ENCODE assay signal across 28 mouse cellular contexts in the genomic region with DNA sequence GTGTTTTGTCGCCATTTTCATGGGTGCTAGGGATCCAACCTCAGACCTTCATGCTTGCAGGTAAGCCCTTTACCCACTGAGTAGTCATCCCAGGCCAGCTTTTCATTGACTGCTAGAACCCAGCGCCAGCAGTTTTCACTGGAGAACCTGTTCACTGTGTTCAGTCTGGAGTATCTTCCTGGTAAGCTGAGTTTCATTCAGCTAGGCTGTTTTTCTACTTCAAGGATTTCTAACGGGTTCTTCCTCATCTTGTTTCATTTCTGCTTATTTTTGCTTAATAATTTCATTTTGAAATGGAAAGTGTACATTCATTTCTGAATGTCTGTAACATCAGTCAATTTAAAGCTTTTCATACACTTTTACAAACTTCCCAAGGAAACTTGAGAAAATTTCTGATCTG. TPM values are rescaled to one million over a fixed set of nuclear protein-coding genes. Genes with fewer than 3 reads are reported as not detected.
A peak's percentile ranks its signal among the peaks of the same experiment; 100 is the strongest.
DNase-seq lines count a peak whose midpoint lies in the region; ATAC-seq and TF ChIP-seq lines count a peak whose summit lies in the region.
"Had no signal": no experiment of that assay in that cellular context is flagged by ENCODE, and none has a peak within 500 bp of the region (broad histone marks: within the 10 kb centered on the region; RNA-seq: fewer than 3 reads in every experiment).

No protein-coding gene starts in this region.

- no peaks in the 10 kb centered on the region for H3K79me2 ChIP-seq in liver, adult 2 months (ENCODE audit: control insufficient read depth, insufficient read depth, low read length)

- no peaks in the 10 kb centered on the region for H3K36me3 ChIP-seq in liver, adult 2 months (ENCODE audit: control insufficient read depth, insufficient read depth, low read length)
- H3K36me3 ChIP-seq in liver, embryonic 12.5 days = no peaks in the 10 kb centered on the region
- no peaks in the 10 kb centered on the region for H3K36me3 ChIP-seq in neural tube, embryonic 15.5 days
- H3K36me3 ChIP-seq: embryonic facial prominence, embryonic 12.5 days; embryonic facial prominence, embryonic 15.5 days; heart, embryonic 12.5 days; heart, embryonic 15.5 days; hindbrain, embryonic 10.5 days had no signal

- H3K27me3 ChIP-seq in liver, adult 2 months (ENCODE audit: control insufficient read depth, insufficient read depth, low read length) = no peaks in the 10 kb centered on the region
- H3K27me3 ChIP-seq in liver, embryonic 12.5 days (replicated peaks) = no peaks in the 10 kb centered on the region
- H3K27me3 ChIP-seq in neural tube, embryonic 15.5 days (replicated peaks) = no peaks in the 10 kb centered on the region
- H3K27me3 ChIP-seq: embryonic facial prominence, embryonic 12.5 days; embryonic facial prominence, embryonic 15.5 days; heart, embryonic 12.5 days; heart, embryonic 15.5 days had no signal

- WGBS in liver, adult 2 months = 91% methylated on average over 3 of the region's 3 CpGs
- 59% methylated on average over 3 of the region's 3 CpGs for WGBS in liver, embryonic 12.5 days (ENCODE audit: insufficient replicate concordance)
- WGBS in bone marrow, adult 2 months = 60% methylated on average over 3 of the region's 3 CpGs
- 85% methylated on average over 3 of the region's 3 CpGs for WGBS in neural tube, embryonic 15.5 days

- no peak overlapping the region for H3K4me2 ChIP-seq in liver, embryonic 12.5 days
- no peak overlapping the region for H3K4me2 ChIP-seq in neural tube, embryonic 15.5 days
- H3K4me2 ChIP-seq: embryonic facial prominence, embryonic 12.5 days; embryonic facial prominence, embryonic 15.5 days; heart, embryonic 12.5 days; heart, embryonic 15.5 days; hindbrain, embryonic 14.5 days had no signal

- no peak for ATAC-seq in liver, embryonic 12.5 days
- peak; percentile 68 for ATAC-seq in granulocyte monocyte progenitor cell, adult 5-6 weeks (replicated peaks; ENCODE audit: poor library complexity, severe bottlenecking)
- ATAC-seq in megakaryocyte progenitor cell, adult 5-6 weeks (replicated peaks; ENCODE audit: poor library complexity) = 0 out of 2 replicates have a peak, but pooled peaks have one; percentile 20
- no peak for ATAC-seq in neural tube, embryonic 15.5 days (ENCODE audit: low FRiP score)
- ATAC-seq: forebrain, embryonic 14.5 days; forebrain, postnatal 0 days; hindbrain, postnatal 0 days had no signal

- no peak overlapping the region for H3K4me3 ChIP-seq in liver, adult 2 months (ENCODE audit: insufficient read depth, low read depth, low read length)
- H3K4me3 ChIP-seq in liver, embryonic 12.5 days = no peak overlapping the region
- H3K4me3 ChIP-seq in bone marrow, adult 2 months (replicated peaks; ENCODE audit: control insufficient read depth, low read depth, low read length) = no peak overlapping the region
- H3K4me3 ChIP-seq in neural tube, embryonic 15.5 days (replicated peaks) = no peak overlapping the region
- H3K4me3 ChIP-seq: embryonic facial prominence, embryonic 12.5 days; embryonic facial prominence, embryonic 15.5 days; gastrocnemius, adult 2 months; heart, embryonic 12.5 days; heart, embryonic 15.5 days; hindbrain, embryonic 10.5 days had no signal

- TF ChIP-seq POLR2A in liver, adult 2 months (IDR thresholded peaks at IDR 0.05; ENCODE audit: extremely low read depth, insufficient read depth, low read length) = no peak
- TF ChIP-seq POLR2A in bone marrow, adult 2 months (IDR thresholded peaks at IDR 0.05; ENCODE audit: borderline replicate concordance, control insufficient read depth, low read depth, low read length) = no peak

- TF ChIP-seq CTCF in liver, adult 2 months (IDR thresholded peaks at IDR 0.05; ENCODE audit: low read depth, low read length) = no peak
- no peak for TF ChIP-seq CTCF in bone marrow, adult 2 months (IDR thresholded peaks at IDR 0.05; ENCODE audit: control insufficient read depth, insufficient read depth, low read length)

- 0 out of 2 replicates have a peak overlapping the region, but pooled peaks have one; percentile 2 for H3K27ac ChIP-seq in liver, adult 2 months (replicated peaks; ENCODE audit: insufficient read depth, low read depth, low read length)
- H3K27ac ChIP-seq in liver, embryonic 12.5 days = no peak overlapping the region
- H3K27ac ChIP-seq in bone marrow, adult 2 months (ENCODE audit: control insufficient read depth, insufficient read depth, low read depth, low read length, poor library complexity) = peak overlapping the region; percentile 71; the same call in 1 of the 2 replicates
- H3K27ac ChIP-seq in neural tube, embryonic 15.5 days (replicated peaks) = no peak overlapping the region
- H3K27ac ChIP-seq: embryonic facial prominence, embryonic 12.5 days; embryonic facial prominence, embryonic 15.5 days; gastrocnemius, adult 2 months; heart, embryonic 15.5 days; hindbrain, embryonic 10.5 days; hindbrain, embryonic 14.5 days; hindbrain, postnatal 0 days had no signal

- 0 out of 2 replicates have a peak, but pooled peaks cover 1% of the 10 kb centered on the region for H3K4me1 ChIP-seq in liver, adult 2 months (ENCODE audit: control insufficient read depth, insufficient read depth, low read length)
- H3K4me1 ChIP-seq in liver, embryonic 12.5 days = 0 out of 2 replicates have a peak, but pooled peaks cover 2% of the 10 kb centered on the region
- H3K4me1 ChIP-seq in bone marrow, adult 2 months (ENCODE audit: control insufficient read depth, insufficient read depth, low read length) = peaks cover 4% of the 10 kb centered on the region; the same call in 1 of the 2 replicates
- no peaks in the 10 kb centered on the region for H3K4me1 ChIP-seq in neural tube, embryonic 15.5 days
- H3K4me1 ChIP-seq: embryonic facial prominence, embryonic 12.5 days; embryonic facial prominence, embryonic 15.5 days; heart, embryonic 12.5 days; heart, embryonic 15.5 days; hindbrain, embryonic 10.5 days had no signal

- no peak overlapping the region for H3K9ac ChIP-seq in liver, adult 2 months (ENCODE audit: low read depth, low read length)
- H3K9ac ChIP-seq in liver, embryonic 12.5 days = no peak overlapping the region
- no peak overlapping the region for H3K9ac ChIP-seq in neural tube, embryonic 15.5 days (replicated peaks)
- H3K9ac ChIP-seq: embryonic facial prominence, embryonic 12.5 days; embryonic facial prominence, embryonic 15.5 days; forebrain, postnatal 0 days; heart, embryonic 12.5 days; heart, embryonic 15.5 days; hindbrain, embryonic 14.5 days had no signal

- no peaks in the 10 kb centered on the region for H3K9me3 ChIP-seq in liver, embryonic 12.5 days (replicated peaks)
- no peaks in the 10 kb centered on the region for H3K9me3 ChIP-seq in neural tube, embryonic 15.5 days (replicated peaks)
- H3K9me3 ChIP-seq: embryonic facial prominence, embryonic 12.5 days; embryonic facial prominence, embryonic 15.5 days; heart, embryonic 12.5 days; heart, embryonic 15.5 days; hindbrain, embryonic 10.5 days had no signal

- DNase-seq in liver, adult 2 months (ENCODE audit: extremely low read depth, low read depth, low spot score) = no peak
- no peak for DNase-seq in embryo, embryonic 9.5 days (ENCODE audit: extremely low spot score)
- DNase-seq in cerebellum, postnatal 25 days = no peak
- DNase-seq: adrenal gland, adult 2 months; adrenal gland, postnatal 14 days; B cell, adult 2 months; cerebellum, adult 18-20 months; cerebellum, adult 9-10 months; cerebellum, postnatal 14 days; forebrain, postnatal 0 days; gastrocnemius, adult 2 months; gastrocnemius, postnatal 14 days; heart, adult 18-20 months; heart, postnatal 10 days; heart, postnatal 36 days had no signal

RNA-seq across cellular contexts. Expression of a gene that starts 36.9 kb away (rescaled TPM):
- total RNA-seq in liver, adult 2 months (2014; rRNA removed) = 9.7 and 10.5 TPM in 2 replicates
- polyA plus RNA-seq in liver, adult 2 months (2012; rRNA removed) = 2.2 and 2.8 TPM in 2 replicates
- 17.4 and 17.7 TPM in 2 replicates for polyA plus RNA-seq in liver, embryonic 12.5 days (2016; fragmentation: Nextera tagmentation; extraction: Ambion mirVana)
- 12.6 and 23.1 TPM in 2 replicates for polyA plus RNA-seq in bone marrow, adult 2 months (2011; ENCODE audit: insufficient read depth, insufficient read length, low replicate concordance, missing spikeins)
- total RNA-seq in granulocyte monocyte progenitor cell, adult 5-6 weeks (2014; fragmentation: Nextera tagmentation) = 41.5 and 48.4 TPM in 2 replicates
- total RNA-seq in granulocyte monocyte progenitor cell, adult 5-6 weeks (2017) = 70.0 and 71.0 TPM in 2 replicates
- total RNA-seq in megakaryocyte progenitor cell, adult 5-6 weeks (2015) = 30.1 and 36.6 TPM in 2 replicates
- 67.0 and 68.6 TPM in 2 replicates for total RNA-seq in megakaryocyte progenitor cell, adult 5-6 weeks (2017)
- polyA plus RNA-seq in neural tube, embryonic 15.5 days (2015; fragmentation: Nextera tagmentation; extraction: Ambion mirVana) = 11.9 and 17.2 TPM in 2 replicates

Comparison
In these comparisons a context has a peak if more than half of its experiments do, and no peak if none do; other contexts are left out.
1. H3K27ac ChIP-seq: peak in liver, adult 2 months (single experiment) and bone marrow, adult 2 months (single experiment); none in liver, embryonic 12.5 days (single experiment) and neural tube, embryonic 15.5 days (single experiment).
2. ATAC-seq: peak in granulocyte monocyte progenitor cell, adult 5-6 weeks (single experiment) and megakaryocyte progenitor cell, adult 5-6 weeks (single experiment); none in liver, embryonic 12.5 days (single experiment) and neural tube, embryonic 15.5 days (single experiment).